Mouse (Mus musculus) liver, embryonic 15.5 days (tissue): ENCODE results near the gene Foxk1. TPM values are rescaled to one million over a fixed set of nuclear protein-coding genes. Genes with fewer than 3 reads are reported as not detected.
A peak's percentile ranks its signal among the peaks of the same experiment; 100 is the strongest.

Experiments used
- ATAC-seq: fragments of 200-750 bp; cut with Nextera tagmentation; 2 replicates; pipeline ENCODE4 v1.8.0; 2017; ENCODE audit warnings: moderate number of reproducible peaks, mild to moderate bottlenecking, moderate library complexity; ENCODE audit not compliant: insufficient read depth
- H3K27ac ChIP-seq: fragments of 300-500 bp; sonication (generic); replicated peaks from 2 replicates; pipeline ENCODE4 v1.5.1; 2015; ENCODE audit warnings: mild to moderate bottlenecking, inconsistent platforms
- H3K27me3 ChIP-seq: fragments of 300-500 bp; sonication (generic); 2 replicates; pipeline ENCODE4 v1.6.1; 2015; ENCODE audit warnings: mild to moderate bottlenecking, inconsistent platforms
- H3K36me3 ChIP-seq: fragments of 300-500 bp; sonication (generic); replicated peaks from 2 replicates; pipeline ENCODE4 v1.6.1; 2015; ENCODE audit warnings: moderate library complexity, mild to moderate bottlenecking, inconsistent platforms
- H3K4me1 ChIP-seq: fragments of 300-500 bp; sonication (generic); replicated peaks from 2 replicates; pipeline ENCODE4 v1.6.1; 2015; ENCODE audit warnings: inconsistent platforms
- H3K4me2 ChIP-seq: fragments of 300-500 bp; sonication (generic); 2 replicates; pipeline ENCODE4 v1.6.1; 2015; ENCODE audit warnings: moderate library complexity, mild to moderate bottlenecking, inconsistent platforms
- H3K4me3 ChIP-seq: fragments of 300-500 bp; sonication (generic); replicated peaks from 2 replicates; pipeline ENCODE4 v1.5.1; 2015; ENCODE audit warnings: mild to moderate bottlenecking, inconsistent platforms
- H3K9ac ChIP-seq: fragments of 300-500 bp; sonication (generic); 2 replicates; pipeline ENCODE4 v1.6.1; 2015; ENCODE audit warnings: moderate library complexity, mild to moderate bottlenecking, inconsistent platforms
- H3K9me3 ChIP-seq: fragments of 300-500 bp; sonication (generic); replicated peaks from 2 replicates; pipeline ENCODE4 v1.6.1; 2016; ENCODE audit warnings: inconsistent platforms
- WGBS: fragments of 180-500 bp; shearing (Covaris S2); methylation state at CpG from one replicate; pipeline ENCODE4 v1.1.7; 2015; ENCODE audit warnings: mixed read lengths; ENCODE audit not compliant: insufficient replicate concordance; 5-methylcytosine and 5-hydroxymethylcytosine counted together
- polyA plus RNA-seq: library from polyadenylated mRNA; unstranded; fragments of >200 nt; fragmentation: Nextera tagmentation; extraction: Ambion mirVana; gene quantifications from 2 replicates; pipeline ENCODE4 v1.2.1, GENCODE M21; 2015

Foxk1 gene
- polyA plus RNA-seq, 1 experiment from 2014 or later: 2.0 TPM

GRCm38 (mm10) chr5:142432695-142433094, 31.4 kb downstream of the Foxk1 start:
- Histone ChIP-seq H3K36me3 (peaks cover 25% of the 10 kb centered on the region), H3K9ac (no peak overlapping the region), H3K4me2 (no peak overlapping the region), H3K27ac (no peak overlapping the region), H3K4me3 (no peak overlapping the region), H3K9me3 (no peaks in the 10 kb centered on the region), H3K4me1 (peaks cover 23% of the 10 kb centered on the region; the same call in 1 of the 2 replicates), H3K27me3 (no peaks in the 10 kb centered on the region)
- WGBS: 63% methylated on average over 4 of the region's 4 CpGs
- ATAC-seq: no peak

- H3K27ac ChIP-seq: no peak overlapping the region
- H3K9ac ChIP-seq: no peak overlapping the region
- H3K4me2 ChIP-seq: no peak overlapping the region
- no peaks in the 10 kb centered on the region for H3K9me3 ChIP-seq
- peaks cover 30% of the 10 kb centered on the region for H3K36me3 ChIP-seq
- ATAC-seq: no peak
- WGBS: 90% methylated on average over 5 of the region's 5 CpGs
- H3K4me3 ChIP-seq: no peak overlapping the region
- H3K27me3 ChIP-seq: no peaks in the 10 kb centered on the region
- peaks cover 23% of the 10 kb centered on the region for H3K4me1 ChIP-seq
Observed at GRCm38 (mm10) chr5:142434052-142434451, 32.8 kb downstream of the Foxk1 start.

- peaks cover 33% of the 10 kb centered on the region for H3K4me1 ChIP-seq
- WGBS: 84% methylated on average over 15 of the region's 15 CpGs
- ATAC-seq: no peak
- H3K27ac ChIP-seq: no peak overlapping the region
- H3K4me3 ChIP-seq: no peak overlapping the region
- no peaks in the 10 kb centered on the region for H3K9me3 ChIP-seq
- no peak overlapping the region for H3K9ac ChIP-seq
- H3K36me3 ChIP-seq: peaks cover 30% of the 10 kb centered on the region
- H3K27me3 ChIP-seq: no peaks in the 10 kb centered on the region
- H3K4me2 ChIP-seq: no peak overlapping the region
Observed at GRCm38 (mm10) chr5:142435736-142436135, 34.4 kb downstream of the Foxk1 start.

- no peak overlapping the region for H3K9ac ChIP-seq
- H3K36me3 ChIP-seq: peaks cover 30% of the 10 kb centered on the region
- H3K4me2 ChIP-seq: no peak overlapping the region
- H3K27ac ChIP-seq: 0 out of 2 replicates have a peak overlapping the region, but pooled peaks have one; percentile 9
- H3K4me1 ChIP-seq: peaks cover 52% of the 10 kb centered on the region
- no peaks in the 10 kb centered on the region for H3K9me3 ChIP-seq
- no peak for ATAC-seq
- WGBS: 84% methylated on average over 16 of the region's 16 CpGs
- no peaks in the 10 kb centered on the region for H3K27me3 ChIP-seq
- H3K4me3 ChIP-seq: no peak overlapping the region
Observed at GRCm38 (mm10) chr5:142438380-142438938, 37.2 kb downstream of the Foxk1 start.

- peak; percentile 16 for ATAC-seq
- Histone ChIP-seq H3K4me1 (peaks cover 67% of the 10 kb centered on the region), H3K9me3 (no peaks in the 10 kb centered on the region), H3K9ac (peak overlapping the region; percentile 70), H3K27me3 (no peaks in the 10 kb centered on the region), H3K4me3 (peak overlapping the region; percentile 55), H3K27ac (peak overlapping the region; percentile 93), H3K36me3 (peaks cover 28% of the 10 kb centered on the region), H3K4me2 (peak overlapping the region; percentile 95)
- WGBS: under 1% methylated on average over 12 of the region's 12 CpGs
Observed at GRCm38 (mm10) chr5:142439911-142440432, 38.7 kb downstream of the Foxk1 start.

- H3K4me2 ChIP-seq: peak overlapping the region; percentile 95
- peak overlapping the region; percentile 55 for H3K4me3 ChIP-seq
- H3K27me3 ChIP-seq: no peaks in the 10 kb centered on the region
Observed at GRCm38 (mm10) chr5:142440451-142441147, 39.3 kb downstream of the Foxk1 start.

GRCm38 (mm10) chr5:142441332-142442044, 40.2 kb downstream of the Foxk1 start:
- peak overlapping the region; percentile 36 for H3K9ac ChIP-seq

More at GRCm38 (mm10) chr5:142440451-142441147, 39.3 kb downstream of the Foxk1 start:
- Histone ChIP-seq H3K9ac (peak overlapping the region; percentile 70), H3K27ac (peak overlapping the region; percentile 93), H3K36me3 (peaks cover 22% of the 10 kb centered on the region), H3K9me3 (no peaks in the 10 kb centered on the region), H3K4me1 (peaks cover 73% of the 10 kb centered on the region)
- under 1% methylated on average over 19 of the region's 19 CpGs for WGBS
- peak; percentile 96 for ATAC-seq

GRCm38 (mm10) chr5:142442045-142442440, 40.7 kb downstream of the Foxk1 start:
- H3K4me3 ChIP-seq: peak overlapping the region; percentile 55; the same call in 1 of the 2 replicates

More at GRCm38 (mm10) chr5:142441332-142442044, 40.2 kb downstream of the Foxk1 start:
- Histone ChIP-seq H3K4me2 (peak overlapping the region; percentile 95), H3K4me3 (peak overlapping the region; percentile 55), H3K27ac (peak overlapping the region; percentile 93), H3K27me3 (no peaks in the 10 kb centered on the region), H3K36me3 (peaks cover 13% of the 10 kb centered on the region), H3K9me3 (no peaks in the 10 kb centered on the region), H3K4me1 (peaks cover 82% of the 10 kb centered on the region)
- ATAC-seq: no peak
- WGBS: 32% methylated on average over 22 of the region's 22 CpGs

GRCm38 (mm10) chr5:142443514-142443913, 42.2 kb downstream of the Foxk1 start:
- no peak for ATAC-seq
- Histone ChIP-seq H3K9me3 (no peaks in the 10 kb centered on the region), H3K4me2 (peak overlapping the region; percentile 50; the same call in 1 of the 2 replicates), H3K27ac (peak overlapping the region; percentile 59), H3K9ac (no peak overlapping the region), H3K36me3 (no peaks in the 10 kb centered on the region), H3K4me3 (peak overlapping the region; percentile 29), H3K4me1 (peaks cover 94% of the 10 kb centered on the region), H3K27me3 (no peaks in the 10 kb centered on the region)
- 45% methylated on average over 15 of the region's 15 CpGs for WGBS

More at GRCm38 (mm10) chr5:142442045-142442440, 40.7 kb downstream of the Foxk1 start:
- 63% methylated on average over 7 of the region's 7 CpGs for WGBS
- no peak overlapping the region for H3K9ac ChIP-seq
- H3K36me3 ChIP-seq: peaks cover 10% of the 10 kb centered on the region; the same call in 1 of the 2 replicates
- no peaks in the 10 kb centered on the region for H3K9me3 ChIP-seq
- peak overlapping the region; percentile 95 for H3K4me2 ChIP-seq
- H3K27me3 ChIP-seq: no peaks in the 10 kb centered on the region
- ATAC-seq: no peak
- H3K4me1 ChIP-seq: peaks cover 84% of the 10 kb centered on the region
- peak overlapping the region; percentile 93 for H3K27ac ChIP-seq

GRCm38 (mm10) chr5:142443994-142444393, 42.7 kb downstream of the Foxk1 start:
- 0 out of 2 replicates have a peak overlapping the region, but pooled peaks have one; percentile 35 for H3K9ac ChIP-seq
- H3K9me3 ChIP-seq: no peaks in the 10 kb centered on the region
- H3K27me3 ChIP-seq: no peaks in the 10 kb centered on the region
- no peaks in the 10 kb centered on the region for H3K36me3 ChIP-seq
- peak overlapping the region; percentile 50 for H3K4me2 ChIP-seq
- H3K4me1 ChIP-seq: peaks cover 91% of the 10 kb centered on the region
- H3K27ac ChIP-seq: peak overlapping the region; percentile 76
- H3K4me3 ChIP-seq: no peak overlapping the region
- no peak for ATAC-seq
- WGBS: 61% methylated on average over 14 of the region's 14 CpGs
